8 mouse cellular contexts compared by ENCODE assay signal in the genomic region with DNA sequence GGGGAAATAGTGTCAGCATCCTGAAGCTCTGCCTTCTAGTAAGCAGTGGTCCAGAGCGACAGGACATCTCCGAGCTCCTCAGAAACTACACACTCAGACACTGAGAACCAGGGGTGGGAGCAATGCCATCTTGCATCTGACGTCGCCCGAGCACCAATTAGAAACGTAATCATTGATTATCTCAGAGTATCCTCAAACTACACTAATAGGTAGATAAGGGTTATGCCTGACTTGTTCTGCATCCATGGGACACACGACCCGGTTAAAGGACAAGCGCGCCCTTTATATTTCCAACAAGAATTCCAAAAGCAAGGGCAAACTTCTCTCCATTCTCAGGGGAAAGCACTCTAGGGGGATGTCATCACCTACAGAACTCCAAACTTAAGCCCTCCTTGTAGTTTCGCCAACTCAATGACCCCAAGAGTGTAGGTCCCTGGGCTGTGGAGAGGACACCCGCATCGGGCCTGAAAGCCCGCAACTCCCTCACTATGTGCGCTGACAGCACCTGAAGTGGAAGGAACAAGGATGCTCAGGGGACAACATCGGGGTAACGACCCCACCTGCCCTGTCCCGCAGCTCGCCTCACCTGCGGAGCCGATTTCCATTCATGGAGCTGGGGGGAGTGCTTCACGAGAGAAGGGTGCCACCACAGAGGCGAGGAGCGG. TPM values are rescaled to one million over a fixed set of nuclear protein-coding genes. Genes with fewer than 3 reads are reported as not detected.
DNase-seq lines count a peak whose midpoint lies in the region; ATAC-seq and TF ChIP-seq lines count a peak whose summit lies in the region.

No protein-coding gene starts in this region.

- H3K4me2 ChIP-seq in embryonic facial prominence, embryonic 12.5 days (replicated peaks), result peak overlapping the region; percentile 83
- H3K4me2 ChIP-seq in hindbrain, postnatal 0 days (ENCODE audit: low read depth, low read length), result peak overlapping the region; percentile 95
- H3K4me2 ChIP-seq in midbrain, embryonic 15.5 days, result peak overlapping the region; percentile 75

- H3K4me1 ChIP-seq in thymus, adult 2 months (replicated peaks; ENCODE audit: control insufficient read depth, insufficient read depth, low read length), result peaks cover 9% of the 10 kb centered on the region
- 0 out of 2 replicates have a peak, but pooled peaks cover 2% of the 10 kb centered on the region for H3K4me1 ChIP-seq in embryonic facial prominence, embryonic 12.5 days
- peaks cover 7% of the 10 kb centered on the region; the same call in 1 of the 2 replicates for H3K4me1 ChIP-seq in hindbrain, postnatal 0 days (ENCODE audit: insufficient read depth, low read length)
- peaks cover 11% of the 10 kb centered on the region for H3K4me1 ChIP-seq in midbrain, embryonic 15.5 days

- no peak for TF ChIP-seq CTCF in thymus, adult 2 months (IDR thresholded peaks at IDR 0.05; ENCODE audit: borderline replicate concordance, control insufficient read depth, extremely low read depth, insufficient read depth, low read length, poor library complexity)
- no peak for TF ChIP-seq CTCF in hindbrain, postnatal 0 days (IDR thresholded peaks at IDR 0.05; ENCODE audit: low read depth)

- DNase-seq in thymus, adult 2 months, result no peak
- no peak for DNase-seq in thymus, postnatal 14 days
- peak; percentile 24 for DNase-seq in hindbrain, postnatal 0 days (ENCODE audit: low spot score)
- DNase-seq in right cerebral cortex, postnatal 10 days (ENCODE audit: low spot score in 2 of 2), result no peak
- DNase-seq in layer of hippocampus, adult 9-11 months, result no peak
- DNase-seq in thymus, postnatal 4 days, result no peak

- H3K9ac ChIP-seq in embryonic facial prominence, embryonic 12.5 days, result peak overlapping the region; percentile 88
- H3K9ac ChIP-seq in hindbrain, postnatal 0 days (replicated peaks; ENCODE audit: low read length), result peak overlapping the region; percentile 81
- H3K9ac ChIP-seq in midbrain, embryonic 15.5 days, result peak overlapping the region; percentile 74

- peak overlapping the region; percentile 35; the same call in 1 of the 2 replicates for H3K27ac ChIP-seq in thymus, adult 2 months (ENCODE audit: control insufficient read depth, insufficient read depth, low read length)
- peak overlapping the region; percentile 82 for H3K27ac ChIP-seq in embryonic facial prominence, embryonic 12.5 days
- peak overlapping the region; percentile 89 for H3K27ac ChIP-seq in hindbrain, postnatal 0 days
- peak overlapping the region; percentile 87 for H3K27ac ChIP-seq in midbrain, embryonic 15.5 days

- H3K36me3 ChIP-seq in thymus, adult 2 months (ENCODE audit: control insufficient read depth, insufficient read depth, low read length), result no peaks in the 10 kb centered on the region
- no peaks in the 10 kb centered on the region for H3K36me3 ChIP-seq in embryonic facial prominence, embryonic 12.5 days
- no peaks in the 10 kb centered on the region; the same call in 1 of the 2 replicates for H3K36me3 ChIP-seq in hindbrain, postnatal 0 days (ENCODE audit: insufficient read depth, low read length)
- no peaks in the 10 kb centered on the region for H3K36me3 ChIP-seq in midbrain, embryonic 15.5 days (replicated peaks)

- ATAC-seq in embryonic facial prominence, embryonic 12.5 days (ENCODE audit: insufficient number of reproducible peaks, insufficient read depth, low FRiP score, low TSS enrichment), result peak; percentile 36; the same call in 1 of the 2 replicates
- ATAC-seq in hindbrain, postnatal 0 days, result no peak
- ATAC-seq in midbrain, embryonic 15.5 days (replicated peaks), result no peak; the same call in 1 of the 2 replicates

- WGBS in thymus, adult 2 months, result 9% methylated on average over 24 of the region's 24 CpGs
- WGBS in embryonic facial prominence, embryonic 12.5 days, result 2% methylated on average over 24 of the region's 24 CpGs
- WGBS in hindbrain, postnatal 0 days, result 2% methylated on average over 24 of the region's 24 CpGs
- WGBS in midbrain, embryonic 15.5 days, result 2% methylated on average over 24 of the region's 24 CpGs

- H3K9me3 ChIP-seq in embryonic facial prominence, embryonic 12.5 days, result no peaks in the 10 kb centered on the region
- H3K9me3 ChIP-seq in hindbrain, postnatal 0 days (ENCODE audit: low read length), result no peaks in the 10 kb centered on the region
- H3K9me3 ChIP-seq in midbrain, embryonic 15.5 days, result no peaks in the 10 kb centered on the region

- TF ChIP-seq POLR2A in thymus, adult 2 months (IDR thresholded peaks at IDR 0.05; ENCODE audit: control insufficient read depth, extremely low read depth, insufficient read depth, low read length, poor library complexity), result no peak

- H3K27me3 ChIP-seq in thymus, adult 2 months (ENCODE audit: control insufficient read depth, insufficient read depth, low read length), result no peaks in the 10 kb centered on the region
- no peaks in the 10 kb centered on the region for H3K27me3 ChIP-seq in embryonic facial prominence, embryonic 12.5 days
- no peaks in the 10 kb centered on the region for H3K27me3 ChIP-seq in hindbrain, postnatal 0 days (ENCODE audit: insufficient read depth, low read length)
- no peaks in the 10 kb centered on the region for H3K27me3 ChIP-seq in midbrain, embryonic 15.5 days (replicated peaks)

- peak overlapping the region; percentile 94 for H3K4me3 ChIP-seq in thymus, adult 2 months (ENCODE audit: control insufficient read depth, insufficient read depth, low read length)
- H3K4me3 ChIP-seq in embryonic facial prominence, embryonic 12.5 days, result peak overlapping the region; percentile 93
- peak overlapping the region; percentile 90 for H3K4me3 ChIP-seq in hindbrain, postnatal 0 days (ENCODE audit: low read length)
- peak overlapping the region; percentile 90 for H3K4me3 ChIP-seq in midbrain, embryonic 15.5 days

RNA-seq across cellular contexts. Expression of gene Ago3, which starts 0.5 kb away (rescaled TPM):
- polyA plus RNA-seq in thymus, adult 2 months (2012; rRNA removed), result 29.1 and 33.4 TPM in 2 replicates
- 19.3 and 19.9 TPM in 2 replicates for polyA plus RNA-seq in embryonic facial prominence, embryonic 12.5 days (2016; fragmentation: Nextera tagmentation; extraction: Ambion mirVana)
- total RNA-seq in hindbrain, postnatal 0 days (2014; rRNA removed), result 7.6 and 8.6 TPM in 2 replicates
- polyA plus RNA-seq in hindbrain, postnatal 0 days (2015; fragmentation: Nextera tagmentation; extraction: Ambion mirVana), result 12.8 and 13.5 TPM in 2 replicates
- polyA plus RNA-seq in midbrain, embryonic 15.5 days (2015; fragmentation: Nextera tagmentation; extraction: Ambion mirVana), result 18.0 and 18.6 TPM in 2 replicates

RNA-seq across cellular contexts. Expression of gene Ago1, which starts 39.6 kb away (rescaled TPM):
- 46.4 and 57.0 TPM in 2 replicates for polyA plus RNA-seq in thymus, adult 2 months (2012; rRNA removed)
- 7.0 and 8.4 TPM in 2 replicates for polyA plus RNA-seq in embryonic facial prominence, embryonic 12.5 days (2016; fragmentation: Nextera tagmentation; extraction: Ambion mirVana)
- total RNA-seq in hindbrain, postnatal 0 days (2014; rRNA removed), result 42.2 TPM in 2 replicates
- polyA plus RNA-seq in hindbrain, postnatal 0 days (2015; fragmentation: Nextera tagmentation; extraction: Ambion mirVana), result 6.0 and 6.5 TPM in 2 replicates
- 11.9 TPM in 2 replicates for polyA plus RNA-seq in midbrain, embryonic 15.5 days (2015; fragmentation: Nextera tagmentation; extraction: Ambion mirVana)

Comparison
In these comparisons a context has a peak if more than half of its experiments do, and no peak if none do; other contexts are left out.
1. H3K27ac ChIP-seq: peak in every context shown above with its lines; median percentile 89 in hindbrain, postnatal 0 days; 87 in midbrain, embryonic 15.5 days; 82 in embryonic facial prominence, embryonic 12.5 days; 35 in thymus, adult 2 months.